Mouse (Mus musculus): ENCODE measurements around the gene Mtfp1. TPM values are rescaled to one million over a fixed set of nuclear protein-coding genes. Genes with fewer than 3 reads are reported as not detected.
A peak's percentile ranks its signal among the peaks of the same experiment; 100 is the strongest.
"Not testable (repeated sequence)": the region's sequence is repeated elsewhere in the genome, so short reads cannot be mapped to it uniquely, and the experiment has no call there.

Mtfp1 gene
- polyA plus RNA-seq, 1 experiment from 2014 or later: 10.7 TPM

DNA sequence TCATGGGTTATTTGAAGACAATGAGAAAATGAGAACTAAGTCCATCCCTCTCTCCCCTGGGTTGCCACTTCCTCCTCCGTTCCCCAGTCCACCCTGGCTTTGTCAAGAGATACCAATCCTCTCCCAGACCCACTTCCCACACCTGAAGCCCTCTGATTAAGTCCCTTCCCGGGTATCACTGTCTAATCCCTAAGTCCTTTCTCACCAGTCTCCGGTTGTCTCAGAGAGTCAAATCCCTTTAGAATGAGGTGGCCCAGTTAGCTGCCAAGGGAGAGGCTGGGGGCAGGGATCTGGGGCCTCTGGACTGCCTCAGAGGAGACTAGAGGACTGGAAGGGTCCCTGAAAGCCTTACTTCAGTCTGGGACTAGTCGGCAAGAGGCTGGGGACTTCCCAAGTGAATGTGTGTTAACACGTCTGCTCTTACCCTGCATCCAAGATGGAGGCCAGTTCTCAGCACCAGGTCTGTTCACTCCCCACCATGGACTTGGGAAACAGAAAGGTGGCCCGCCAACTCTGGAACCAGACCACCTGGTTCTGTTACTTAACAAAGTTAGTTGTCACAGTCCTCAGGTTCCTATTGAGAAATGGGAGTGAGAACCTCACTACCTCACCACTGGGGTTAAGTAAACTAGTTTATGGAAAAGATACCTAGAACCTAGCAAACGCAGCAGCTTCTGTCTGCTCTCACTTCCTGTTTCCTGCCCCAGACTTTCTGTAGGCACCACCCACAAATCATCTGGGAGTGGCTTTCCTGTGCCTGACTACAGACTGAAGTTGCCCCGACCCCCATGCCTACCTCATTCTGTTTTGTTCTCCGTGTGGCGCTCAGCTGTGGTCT lies 27.7 kb upstream of the Mtfp1 start, which contains the start of gene Sec14l2:
Gene Sec14l2, minus strand, starts transcription at position 674 of the 838 bp plus-strand sequence.
- H3K4me3 ChIP-seq: no peak within 1 kb of the TSS
- no peaks in the 10 kb centered on the region for H3K9me3 ChIP-seq
- H3K4me2 ChIP-seq: no peak within 1 kb of the TSS
- no peaks in the 10 kb centered on the region for H3K27me3 ChIP-seq
- WGBS: 81% methylated on average over 10 of the region's 10 CpGs
- no peak within 1 kb of the TSS for H3K9ac ChIP-seq
- H3K36me3 ChIP-seq: no peaks in the 10 kb centered on the region
- H3K4me1 ChIP-seq (replicated peaks): peaks cover 12% of the 10 kb centered on the region
- no peak within 1 kb of the TSS for H3K27ac ChIP-seq (replicated peaks)
- ATAC-seq (ENCODE audit: low FRiP score, low read depth): no peak

- H3K4me2 ChIP-seq: no peak overlapping the region
- WGBS: 81% methylated on average over 5 of the region's 5 CpGs
- H3K4me1 ChIP-seq (replicated peaks): peaks cover 19% of the 10 kb centered on the region
- no peaks in the 10 kb centered on the region for H3K9me3 ChIP-seq
- no peak overlapping the region for H3K9ac ChIP-seq
- H3K27me3 ChIP-seq: no peaks in the 10 kb centered on the region
- ATAC-seq (ENCODE audit: low FRiP score, low read depth): no peak
- H3K27ac ChIP-seq (replicated peaks): no peak overlapping the region
- H3K36me3 ChIP-seq: no peaks in the 10 kb centered on the region
- H3K4me3 ChIP-seq: no peak overlapping the region
Measured at GRCm38 (mm10) chr11:4122226-4122625, 27.0 kb upstream of the Mtfp1 start.

- H3K27ac ChIP-seq (replicated peaks): no peak overlapping the region
- no peaks in the 10 kb centered on the region for H3K27me3 ChIP-seq
- no peaks in the 10 kb centered on the region for H3K36me3 ChIP-seq
- WGBS: 94% methylated on average over 3 of the region's 3 CpGs
- no peak for ATAC-seq (ENCODE audit: low FRiP score, low read depth)
- H3K4me3 ChIP-seq: no peak overlapping the region
- H3K4me1 ChIP-seq (replicated peaks): peaks cover 25% of the 10 kb centered on the region
- no peaks in the 10 kb centered on the region for H3K9me3 ChIP-seq
- no peak overlapping the region for H3K9ac ChIP-seq
- no peak overlapping the region for H3K4me2 ChIP-seq
Measured at GRCm38 (mm10) chr11:4121691-4122090, 26.4 kb upstream of the Mtfp1 start.

- Histone ChIP-seq H3K36me3 (no peaks in the 10 kb centered on the region), H3K27me3 (no peaks in the 10 kb centered on the region), H3K4me1 (replicated peaks) (peaks cover 33% of the 10 kb centered on the region), H3K4me3 (no peak overlapping the region), H3K27ac (replicated peaks) (no peak overlapping the region), H3K4me2 (no peak overlapping the region), H3K9me3 (no peaks in the 10 kb centered on the region), H3K9ac (no peak overlapping the region)
- 76% methylated on average over 5 of the region's 5 CpGs for WGBS
- ATAC-seq (ENCODE audit: low FRiP score, low read depth): no peak
Measured at GRCm38 (mm10) chr11:4119635-4120034, 24.4 kb upstream of the Mtfp1 start.

GRCm38 (mm10) chr11:4118081-4118921 lies 23.1 kb upstream of the Mtfp1 start:
- ATAC-seq (ENCODE audit: low FRiP score, low read depth): peak; percentile 67
- Histone ChIP-seq H3K9ac (peak overlapping the region; percentile 81), H3K4me3 (peak overlapping the region; percentile 74), H3K27me3 (no peaks in the 10 kb centered on the region), H3K36me3 (no peaks in the 10 kb centered on the region), H3K9me3 (no peaks in the 10 kb centered on the region), H3K4me2 (peak overlapping the region; percentile 98), H3K4me1 (replicated peaks) (peaks cover 33% of the 10 kb centered on the region), H3K27ac (replicated peaks) (peak overlapping the region; percentile 83)
- WGBS: 2% methylated on average over 40 of the region's 41 CpGs

GRCm38 (mm10) chr11:4117372-4118071 lies 22.3 kb upstream of the Mtfp1 start:
- H3K27ac ChIP-seq (replicated peaks): peak overlapping the region; percentile 83
- peak overlapping the region; percentile 81 for H3K9ac ChIP-seq

GRCm38 (mm10) chr11:4116458-4117141 lies 21.4 kb upstream of the Mtfp1 start:
- no peak overlapping the region for H3K9ac ChIP-seq
- no peak for ATAC-seq (ENCODE audit: low FRiP score, low read depth)
- WGBS: 52% methylated on average over 11 of the region's 11 CpGs

More at GRCm38 (mm10) chr11:4117372-4118071, 22.3 kb upstream of the Mtfp1 start:
- no peaks in the 10 kb centered on the region for H3K9me3 ChIP-seq
- 0 out of 2 replicates have a peak, but pooled peaks have one; percentile 7 for ATAC-seq (ENCODE audit: low FRiP score, low read depth)
- WGBS: 20% methylated on average over 3 of the region's 3 CpGs
- peaks cover 33% of the 10 kb centered on the region for H3K4me1 ChIP-seq (replicated peaks)
- no peaks in the 10 kb centered on the region for H3K36me3 ChIP-seq
- H3K4me2 ChIP-seq: peak overlapping the region; percentile 98
- H3K4me3 ChIP-seq: peak overlapping the region; percentile 74
- H3K27me3 ChIP-seq: no peaks in the 10 kb centered on the region

GRCm38 (mm10) chr11:4115407-4115806 lies 20.2 kb upstream of the Mtfp1 start:
- no peak overlapping the region for H3K9ac ChIP-seq
- no peak overlapping the region for H3K4me2 ChIP-seq
- ATAC-seq (ENCODE audit: low FRiP score, low read depth): no peak
- H3K27ac ChIP-seq (replicated peaks): no peak overlapping the region
- H3K9me3 ChIP-seq: no peaks in the 10 kb centered on the region
- H3K4me1 ChIP-seq (replicated peaks): peaks cover 33% of the 10 kb centered on the region
- no peaks in the 10 kb centered on the region for H3K27me3 ChIP-seq
- 94% methylated on average over 4 of the region's 4 CpGs for WGBS
- peaks cover 1% of the 10 kb centered on the region; the same call in 1 of the 2 replicates for H3K36me3 ChIP-seq
- no peak overlapping the region for H3K4me3 ChIP-seq

More at GRCm38 (mm10) chr11:4116458-4117141, 21.4 kb upstream of the Mtfp1 start:
- H3K27me3 ChIP-seq: no peaks in the 10 kb centered on the region
- no peaks in the 10 kb centered on the region for H3K9me3 ChIP-seq
- H3K27ac ChIP-seq (replicated peaks): no peak overlapping the region
- H3K4me2 ChIP-seq: peak overlapping the region; percentile 98
- H3K36me3 ChIP-seq: no peaks in the 10 kb centered on the region
- H3K4me1 ChIP-seq (replicated peaks): peaks cover 33% of the 10 kb centered on the region
- no peak overlapping the region for H3K4me3 ChIP-seq

DNA sequence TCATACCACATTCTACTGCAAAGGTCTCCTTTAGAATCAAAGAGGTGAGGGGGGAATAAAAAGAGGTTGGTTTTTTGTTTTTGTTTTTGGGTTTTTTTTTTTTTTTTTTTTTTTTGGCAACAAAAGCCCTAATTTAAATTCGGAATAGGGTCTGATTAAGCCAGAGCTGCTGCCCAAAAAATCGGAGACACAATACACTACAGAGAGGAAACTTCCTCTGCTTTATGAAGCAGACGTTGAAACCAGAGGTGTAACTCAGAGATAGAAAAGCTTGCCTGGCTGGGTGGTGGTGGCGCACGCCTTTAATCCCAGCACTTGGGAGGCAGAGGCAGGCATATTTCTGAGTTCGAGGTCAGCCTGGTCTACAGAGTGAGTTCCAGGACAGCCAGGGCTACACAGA lies 19.3 kb upstream of the Mtfp1 start:
- H3K9me3 ChIP-seq; H3K36me3 ChIP-seq; ATAC-seq (ENCODE audit: low FRiP score, low read depth); H3K4me3 ChIP-seq; H3K27me3 ChIP-seq; H3K27ac ChIP-seq (replicated peaks); H3K9ac ChIP-seq; H3K4me2 ChIP-seq: not testable (repeated sequence)
- H3K4me1 ChIP-seq (replicated peaks): peaks cover 33% of the 10 kb centered on the region
- 78% methylated on average over 6 of the region's 6 CpGs for WGBS

DNA sequence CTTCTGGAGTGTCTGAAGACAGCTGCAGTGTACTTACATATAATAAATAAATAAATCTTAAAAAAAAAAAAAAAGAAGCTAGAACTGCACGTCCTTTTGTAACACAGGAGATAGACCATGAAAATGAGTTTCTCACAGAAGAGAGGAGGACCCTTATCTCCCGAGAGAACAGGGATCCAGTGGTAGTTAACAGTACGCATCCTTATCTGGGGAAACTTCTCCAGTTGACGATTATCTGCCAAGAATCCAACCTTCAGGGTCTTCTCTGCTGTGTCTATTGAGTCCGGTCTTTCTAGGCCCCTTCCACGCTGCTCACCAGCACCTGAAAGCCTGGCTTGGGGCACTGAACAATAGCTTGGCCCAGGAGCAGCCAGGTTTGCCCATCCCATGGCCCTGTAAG lies 18.7 kb upstream of the Mtfp1 start:
- Histone ChIP-seq H3K4me3 (no peak overlapping the region), H3K27me3 (no peaks in the 10 kb centered on the region), H3K4me1 (replicated peaks) (peaks cover 31% of the 10 kb centered on the region), H3K4me2 (no peak overlapping the region), H3K9ac (no peak overlapping the region), H3K27ac (replicated peaks) (no peak overlapping the region), H3K36me3 (peaks cover 4% of the 10 kb centered on the region; the same call in 1 of the 2 replicates), H3K9me3 (no peaks in the 10 kb centered on the region)
- WGBS: 84% methylated on average over 6 of the region's 6 CpGs
- no peak for ATAC-seq (ENCODE audit: low FRiP score, low read depth)

DNA sequence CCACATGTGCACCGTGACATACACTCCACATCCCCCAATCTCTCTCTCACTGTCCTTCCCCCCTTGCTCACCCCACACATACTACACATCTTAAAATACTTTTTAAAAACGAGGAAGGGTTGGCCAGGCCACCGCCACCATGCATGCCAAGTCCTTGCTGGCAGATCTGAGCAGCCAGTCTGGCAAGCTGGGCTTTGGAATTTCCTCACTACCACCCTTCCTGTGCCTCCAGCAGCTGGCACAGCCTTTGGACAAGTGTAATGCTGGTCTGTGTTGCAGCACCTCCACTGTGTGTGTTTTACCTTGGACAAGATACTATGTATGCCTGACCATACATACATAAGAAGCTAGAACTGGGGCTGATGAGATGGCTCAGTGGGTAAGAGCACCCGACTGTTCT lies 18.3 kb upstream of the Mtfp1 start:
- Histone ChIP-seq H3K27me3 (no peaks in the 10 kb centered on the region), H3K27ac (replicated peaks) (no peak overlapping the region), H3K4me2 (no peak overlapping the region), H3K4me1 (replicated peaks) (peaks cover 26% of the 10 kb centered on the region), H3K9me3 (no peaks in the 10 kb centered on the region), H3K4me3 (no peak overlapping the region), H3K36me3 (peaks cover 4% of the 10 kb centered on the region; the same call in 1 of the 2 replicates), H3K9ac (no peak overlapping the region)
- 83% methylated on average over 4 of the region's 4 CpGs for WGBS
- no peak for ATAC-seq (ENCODE audit: low FRiP score, low read depth)

Measured in hindbrain, embryonic 15.5 days (tissue).